In genomic region chr4:43730750-43731297, GRCm38 (mm10) we compare ENCODE assay signal across 14 mouse cellular contexts. TPM values are rescaled to one million over a fixed set of nuclear protein-coding genes. Genes with fewer than 3 reads are reported as not detected.
A peak's percentile ranks its signal among the peaks of the same experiment; 100 is the strongest.
DNase-seq lines count a peak whose midpoint lies in the region; ATAC-seq and TF ChIP-seq lines count a peak whose summit lies in the region.
"Had no signal": no experiment of that assay in that cellular context is flagged by ENCODE, and none has a peak within 500 bp of the region (broad histone marks: within the 10 kb centered on the region; RNA-seq: fewer than 3 reads in every experiment).

No protein-coding gene starts in this region.

- H3K4me2 ChIP-seq in heart, embryonic 16.5 days (ENCODE audit: low read depth, low read length): peak overlapping the region; percentile 25; the same call in 1 of the 2 replicates

- H3K9me3 ChIP-seq in heart, embryonic 16.5 days (replicated peaks; ENCODE audit: control insufficient read depth, low read length): no peaks in the 10 kb centered on the region

- H3K4me3 ChIP-seq in layer of hippocampus, adult 2 months: no peak overlapping the region
- no peak overlapping the region for H3K4me3 ChIP-seq in bone marrow, adult 2 months (replicated peaks; ENCODE audit: control insufficient read depth, low read depth, low read length)
- H3K4me3 ChIP-seq in heart, embryonic 16.5 days (ENCODE audit: low read length): no peak overlapping the region

- no peak for ATAC-seq in heart, embryonic 16.5 days (replicated peaks; ENCODE audit: extremely low read depth, insufficient read depth, low FRiP score)
- ATAC-seq: hindbrain, embryonic 16.5 days had no signal

- TF ChIP-seq CTCF in layer of hippocampus, adult 2 months (conservative IDR thresholded peaks at IDR 0.05): 0 out of 2 replicates have a peak, but pooled peaks have one; percentile 13
- TF ChIP-seq CTCF in bone marrow, adult 2 months (IDR thresholded peaks at IDR 0.05; ENCODE audit: control insufficient read depth, insufficient read depth, low read length): no peak

- 0 out of 2 replicates have a peak, but pooled peaks cover 2% of the 10 kb centered on the region for H3K27me3 ChIP-seq in heart, embryonic 16.5 days (ENCODE audit: control insufficient read depth, insufficient read depth, low read length)

- DNase-seq in layer of hippocampus, adult 2 months (ENCODE audit: low spot score in 2 of 2): no peak
- no peak for DNase-seq in layer of hippocampus, adult 9-10 months (ENCODE audit: low spot score)
- DNase-seq in lung, postnatal 36 days: peak; percentile 63
- DNase-seq in cerebellum, postnatal 10 days: no peak
- no peak for DNase-seq in layer of hippocampus, postnatal 14 days (ENCODE audit: low spot score in 2 of 2)
- no peak for DNase-seq in gastrocnemius, postnatal 4 days (ENCODE audit: low spot score in 2 of 2)
- DNase-seq: embryo, embryonic 11 days; right cerebral cortex, postnatal 25 days had no signal

- 68% methylated on average over 21 of the region's 21 CpGs for WGBS in bone marrow, adult 2 months
- WGBS in heart, embryonic 16.5 days: 56% methylated on average over 21 of the region's 21 CpGs

- no peaks in the 10 kb centered on the region for H3K4me1 ChIP-seq in bone marrow, adult 2 months (ENCODE audit: control insufficient read depth, insufficient read depth, low read length)
- H3K4me1 ChIP-seq in heart, embryonic 16.5 days (ENCODE audit: control insufficient read depth, insufficient read depth, low read length): peaks cover 56% of the 10 kb centered on the region

- no peaks in the 10 kb centered on the region for H3K36me3 ChIP-seq in heart, embryonic 16.5 days (ENCODE audit: control insufficient read depth, insufficient read depth)

- H3K27ac ChIP-seq in layer of hippocampus, adult 2 months: peak overlapping the region; percentile 64; the same call in 1 of the 2 replicates
- H3K27ac ChIP-seq in bone marrow, adult 2 months (ENCODE audit: control insufficient read depth, insufficient read depth, low read depth, low read length, poor library complexity): peak overlapping the region; percentile 14; the same call in 1 of the 2 replicates
- peak overlapping the region; percentile 92 for H3K27ac ChIP-seq in heart, embryonic 16.5 days (ENCODE audit: low read length)

- TF ChIP-seq POLR2A in bone marrow, adult 2 months (IDR thresholded peaks at IDR 0.05; ENCODE audit: borderline replicate concordance, control insufficient read depth, low read depth, low read length): no peak

- H3K9ac ChIP-seq in heart, embryonic 16.5 days (ENCODE audit: low read length): no peak overlapping the region

RNA-seq across cellular contexts. Expression of gene Spaar, which starts 1.0 kb away (rescaled TPM):
- total RNA-seq in layer of hippocampus, adult 2 months (2021): under 1 TPM; 0.97 to 0.98 TPM
- 0.63 and 0.80 TPM in 2 replicates for polyA plus RNA-seq in bone marrow, adult 2 months (2011; ENCODE audit: insufficient read depth, insufficient read length, low replicate concordance, missing spikeins)
- polyA plus RNA-seq in heart, embryonic 16.5 days (2015; fragmentation: Nextera tagmentation; extraction: Ambion mirVana): 0.42 and 0.54 TPM in 2 replicates
- total RNA-seq in layer of hippocampus, postnatal 14 days (2021): under 1 TPM; 0.38 to 0.53 TPM
- total RNA-seq in gastrocnemius, postnatal 4 days (2021): 1 to 10 TPM; 1.4 to 1.5 TPM
- total RNA-seq: megakaryocyte progenitor cell, adult 5-6 weeks; neutrophil, adult 5-6 weeks had no signal

RNA-seq across cellular contexts. Expression of gene Hrct1, which starts 3.8 kb away (rescaled TPM):
- 1 to 10 TPM in 1 of 2 experiments, under 1 TPM in 1; 0.39 to 1.2 TPM for total RNA-seq in layer of hippocampus, adult 2 months (2021)
- 3.1 and 6.3 TPM in 2 replicates for polyA plus RNA-seq in bone marrow, adult 2 months (2011; ENCODE audit: insufficient read depth, insufficient read length, low replicate concordance, missing spikeins)
- polyA plus RNA-seq in heart, embryonic 16.5 days (2015; fragmentation: Nextera tagmentation; extraction: Ambion mirVana): 1.4 and 1.7 TPM in 2 replicates
- 1 to 10 TPM in 1 of 2 experiments, under 1 TPM in 1; 0.52 to 1.5 TPM for total RNA-seq in layer of hippocampus, postnatal 14 days (2021)
- total RNA-seq in gastrocnemius, postnatal 4 days (2021): 1 to 10 TPM; 2.2 TPM
- total RNA-seq: megakaryocyte progenitor cell, adult 5-6 weeks; neutrophil, adult 5-6 weeks had no signal

RNA-seq across cellular contexts. Expression of gene Olfr71, which starts 20.8 kb away (rescaled TPM):
- total RNA-seq in layer of hippocampus, adult 2 months (2021): not detected
- not detected in 2 replicates for polyA plus RNA-seq in bone marrow, adult 2 months (2011; ENCODE audit: insufficient read depth, insufficient read length, low replicate concordance, missing spikeins)
- polyA plus RNA-seq in heart, embryonic 16.5 days (2015; fragmentation: Nextera tagmentation; extraction: Ambion mirVana): not detected in 2 replicates
- not detected for total RNA-seq in layer of hippocampus, postnatal 14 days (2021)
- total RNA-seq in gastrocnemius, postnatal 4 days (2021): not detected
- total RNA-seq: left cerebral cortex, postnatal 10 days; megakaryocyte progenitor cell, adult 5-6 weeks; neutrophil, adult 5-6 weeks had no signal

RNA-seq across cellular contexts. Expression of gene Olfr70, which starts 30.2 kb away (rescaled TPM):
- total RNA-seq in layer of hippocampus, adult 2 months (2021): not detected
- not detected in 2 replicates for polyA plus RNA-seq in bone marrow, adult 2 months (2011; ENCODE audit: insufficient read depth, insufficient read length, low replicate concordance, missing spikeins)
- polyA plus RNA-seq in heart, embryonic 16.5 days (2015; fragmentation: Nextera tagmentation; extraction: Ambion mirVana): not detected in 2 replicates
- total RNA-seq in layer of hippocampus, postnatal 14 days (2021): not detected
- total RNA-seq in gastrocnemius, postnatal 4 days (2021): not detected
- total RNA-seq: left cerebral cortex, postnatal 10 days; megakaryocyte progenitor cell, adult 5-6 weeks; neutrophil, adult 5-6 weeks had no signal

RNA-seq across cellular contexts. Expression of gene Olfr159, which starts 40.0 kb away (rescaled TPM):
- total RNA-seq in layer of hippocampus, adult 2 months (2021): not detected
- not detected in 2 replicates for polyA plus RNA-seq in bone marrow, adult 2 months (2011; ENCODE audit: insufficient read depth, insufficient read length, low replicate concordance, missing spikeins)
- polyA plus RNA-seq in heart, embryonic 16.5 days (2015; fragmentation: Nextera tagmentation; extraction: Ambion mirVana): not detected in 2 replicates
- total RNA-seq in layer of hippocampus, postnatal 14 days (2021): not detected
- total RNA-seq in gastrocnemius, postnatal 4 days (2021): not detected
- total RNA-seq: left cerebral cortex, postnatal 10 days; megakaryocyte progenitor cell, adult 5-6 weeks; neutrophil, adult 5-6 weeks had no signal
- polyA plus RNA-seq: hindbrain, embryonic 16.5 days had no signal

Comparison
In these comparisons a context has a peak if more than half of its experiments do, and no peak if none do; other contexts are left out.
1. H3K27ac ChIP-seq: peak in every context shown above with its lines; median percentile 92 in heart, embryonic 16.5 days; 64 in layer of hippocampus, adult 2 months; 14 in bone marrow, adult 2 months.